Mouse (Mus musculus) mouse trophoblast stem cell (cell line): ENCODE data around the gene Cd200.

Experiments
- in situ Hi-C, 2 experiments: fragments of 300-500 bp; cut with MseI, MboI; formaldehyde crosslinking; loops; 2 replicates in 1 of 2; 3 replicates in 1 of 2; pipeline ENCODE4 v1.15.1; 2025

Gene Cd200

GRCm38 (mm10) chr16:45334891-45335290 lies 74.0 kb downstream of the Cd200 start:
- in situ Hi-C loops, result no loop called here

GRCm38 (mm10) chr16:45334376-45334765 lies 74.5 kb downstream of the Cd200 start:
- in situ Hi-C loops, result no loop called here

DNA sequence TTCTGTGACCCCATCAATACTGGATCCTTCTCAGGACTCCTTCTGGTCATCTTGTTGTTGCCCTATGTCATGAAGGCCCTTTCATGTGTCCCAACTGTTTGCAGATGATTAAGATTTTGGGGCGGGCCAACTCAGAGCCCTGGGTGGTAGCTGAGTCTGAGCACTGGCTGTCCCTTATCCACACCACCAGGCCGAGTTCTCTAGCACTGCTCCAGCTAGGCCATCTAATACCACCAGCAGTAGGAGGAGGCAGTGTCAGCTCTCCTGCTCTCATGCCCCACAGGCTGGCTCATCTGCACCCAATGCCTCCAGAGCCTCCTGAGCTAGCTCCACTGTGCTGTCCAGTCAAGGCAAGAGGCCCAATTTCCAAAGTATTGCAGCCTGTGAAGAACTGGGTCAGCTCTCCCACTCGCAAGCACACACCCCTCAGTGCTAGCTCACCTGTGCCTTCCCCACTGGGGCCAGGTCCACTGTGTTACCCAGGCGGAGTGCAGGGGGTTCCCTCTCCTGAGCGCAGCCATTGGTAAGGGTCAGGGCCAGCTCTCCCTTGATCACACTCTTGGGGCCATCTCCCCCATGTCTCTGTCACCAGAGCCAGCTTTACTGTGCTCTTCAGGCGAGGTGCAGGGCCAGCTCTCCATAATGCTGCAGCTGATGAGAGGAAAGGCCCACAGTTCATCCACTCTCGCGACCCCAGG lies 75.0 kb downstream of the Cd200 start:
- in situ Hi-C loops, result no loop called here

DNA sequence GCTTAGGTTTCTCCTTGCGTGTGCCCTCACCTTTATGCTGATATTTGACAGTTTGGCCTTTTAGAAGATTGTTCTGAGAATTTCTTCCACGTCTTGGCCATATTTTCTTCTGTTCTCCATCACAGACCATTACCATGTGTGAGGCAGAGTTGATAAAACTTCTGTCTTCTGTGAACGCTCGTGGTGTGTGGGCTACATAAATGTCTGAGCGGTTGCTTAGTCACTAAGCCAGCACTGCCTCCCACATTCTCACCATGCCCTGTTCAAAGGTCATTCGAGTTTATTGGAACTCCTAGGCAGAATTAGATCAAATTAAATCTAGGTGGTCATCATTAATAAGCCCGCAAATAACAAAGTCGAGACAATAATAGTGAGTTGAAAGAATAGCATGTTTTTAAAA lies 76.3 kb downstream of the Cd200 start:
- in situ Hi-C loops, result no loop called here
